ENCODE assay signal across 18 mouse cellular contexts in the genomic region with DNA sequence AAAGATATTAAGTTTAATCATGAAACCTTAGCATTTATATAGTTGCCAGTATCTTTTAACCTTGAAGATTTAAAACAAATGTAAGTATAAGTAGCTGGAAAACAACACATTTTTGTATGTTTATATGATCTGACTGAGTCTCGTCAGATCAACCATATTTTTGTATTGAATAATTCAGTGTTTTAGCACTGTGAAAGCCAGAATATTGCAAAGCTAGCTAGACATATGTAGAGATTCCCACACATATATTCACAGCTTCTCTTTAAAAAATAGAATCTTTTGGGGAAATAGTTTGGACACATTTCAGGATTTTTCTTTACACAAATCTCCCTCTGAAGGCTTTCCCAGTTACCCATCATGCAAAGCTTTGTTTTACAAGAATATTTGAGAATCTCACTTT.
"Had no signal": no experiment of that assay in that cellular context is flagged by ENCODE, and none has a peak within 500 bp of the region (broad histone marks: within the 10 kb centered on the region; RNA-seq: fewer than 3 reads in every experiment).

No protein-coding gene starts in this region.

- H3K36me3 ChIP-seq: intestine, embryonic 15.5 days; liver, embryonic 13.5 days; stomach, embryonic 15.5 days had no signal

- DNase-seq: kidney, adult 11 months; kidney, adult 8-10 months; kidney, postnatal 14 days; kidney, postnatal 4 days; layer of hippocampus, adult 9-11 months; liver, embryonic 13.5 days; lung, adult 2 months; lung, postnatal 14 days; lung, postnatal 4 days; midbrain, embryonic 14.5 days; right cerebral cortex, postnatal 14 days; spleen, adult 18-20 months; thymus, adult 18-20 months; thymus, postnatal 36 days had no signal

- H3K9me3 ChIP-seq: intestine, embryonic 15.5 days; liver, embryonic 13.5 days; stomach, embryonic 15.5 days had no signal

- ATAC-seq: intestine, embryonic 15.5 days had no signal

- H3K9ac ChIP-seq: intestine, embryonic 15.5 days; liver, embryonic 13.5 days; stomach, embryonic 15.5 days had no signal

- H3K27ac ChIP-seq: intestine, embryonic 15.5 days; layer of hippocampus, adult 2 months; liver, embryonic 13.5 days; stomach, embryonic 15.5 days had no signal

- H3K4me3 ChIP-seq: intestine, embryonic 15.5 days; layer of hippocampus, adult 2 months; liver, embryonic 13.5 days; stomach, embryonic 15.5 days had no signal

- H3K27me3 ChIP-seq: intestine, embryonic 15.5 days; liver, embryonic 13.5 days; stomach, embryonic 15.5 days had no signal

- H3K4me2 ChIP-seq: intestine, embryonic 15.5 days; liver, embryonic 13.5 days; midbrain, embryonic 11.5 days; stomach, embryonic 15.5 days had no signal

- H3K4me1 ChIP-seq: intestine, embryonic 15.5 days; liver, embryonic 13.5 days; stomach, embryonic 15.5 days had no signal
